Mouse (Mus musculus) forebrain, postnatal 0 days (tissue): ENCODE measurements around the gene Stxbp3. TPM values are rescaled to one million over a fixed set of nuclear protein-coding genes. Genes with fewer than 3 reads are reported as not detected.
A peak's percentile ranks its signal among the peaks of the same experiment; 100 is the strongest.

ENCODE experiments used
- ATAC-seq: fragments of 200-750 bp; cut with Nextera tagmentation; 2 replicates; pipeline ENCODE4 v1.8.0; 2017; ENCODE audit warnings: mild to moderate bottlenecking, moderate library complexity
- DNase-seq: peaks from one replicate; pipeline ENCODE4 v3.0.0-alpha.2; 2015
- H3K27ac ChIP-seq: fragments of 300-500 bp; sonication (generic); 2 replicates; pipeline ENCODE4 v1.5.1; 2014; ENCODE audit warnings: low read depth, mild to moderate bottlenecking, antibody characterized with exemption, low read length, moderate library complexity, mixed read lengths
- H3K27me3 ChIP-seq: fragments of 300-500 bp; sonication (generic); 2 replicates; pipeline ENCODE4 v1.6.1; 2014; ENCODE audit warnings: mild to moderate bottlenecking, low read length, mixed read lengths; ENCODE audit not compliant: insufficient read depth
- H3K36me3 ChIP-seq: fragments of 300-500 bp; sonication (generic); 2 replicates; pipeline ENCODE4 v1.6.1; 2014; ENCODE audit warnings: mild to moderate bottlenecking, moderate library complexity; ENCODE audit not compliant: insufficient read depth
- H3K4me1 ChIP-seq: fragments of 300-500 bp; sonication (generic); 2 replicates; pipeline ENCODE4 v1.6.1; 2014; ENCODE audit warnings: antibody characterized with exemption; ENCODE audit not compliant: insufficient read depth
- H3K4me2 ChIP-seq: fragments of 300-500 bp; sonication (generic); 2 replicates; pipeline ENCODE4 v1.6.1; 2014; ENCODE audit warnings: low read depth, mild to moderate bottlenecking, moderate library complexity
- H3K4me3 ChIP-seq: fragments of 300-500 bp; sonication (generic); 2 replicates; pipeline ENCODE4 v1.5.1; 2014; ENCODE audit warnings: low read depth, low read length, mixed read lengths
- H3K9ac ChIP-seq: fragments of 300-500 bp; sonication (generic); 2 replicates; pipeline ENCODE4 v1.6.1; 2014; ENCODE audit warnings: mild to moderate bottlenecking
- H3K9me3 ChIP-seq: fragments of 300-500 bp; sonication (generic); 2 replicates; pipeline ENCODE4 v1.6.1; 2016; ENCODE audit warnings: low read length
- CTCF ChIP-seq: sonication (generic); IDR thresholded peaks from 2 replicates; pipeline ENCODE4 v1.5.1; 2016; ENCODE audit warnings: antibody characterized with exemption, control low read depth, low read depth
- WGBS: fragments of 180-500 bp; shearing (Covaris S2); extraction: QIAGEN DNeasy Blood & Tissue Kit; methylation state at CpG from one replicate; pipeline ENCODE4 v1.1.7; 2014; 5-methylcytosine and 5-hydroxymethylcytosine counted together
- polyA plus RNA-seq: library from polyadenylated mRNA; unstranded; fragments of >200 nt; fragmentation: Nextera tagmentation; extraction: Ambion mirVana; gene quantifications from 2 replicates; pipeline ENCODE4 v1.2.1, GENCODE M21; 2015
- total RNA-seq: library from RNA; depleted of rRNA; stranded (reverse); fragments of >200 nt; gene quantifications from 2 replicates; pipeline ENCODE4 v1.2.3, GENCODE M21; 2014

Stxbp3 gene
- total and polyA plus RNA-seq, 2 experiments from 2014 or later = 9.7 to 11.2 TPM

GRCm38 (mm10) chr3:108772811-108773210, 67.5 kb downstream of the Stxbp3 start:
- 87% methylated on average over 3 of the region's 3 CpGs for WGBS

GRCm38 (mm10) chr3:108772211-108772610, 68.1 kb downstream of the Stxbp3 start:
- Histone ChIP-seq H3K4me3 (no peak overlapping the region), H3K4me2 (no peak overlapping the region), H3K4me1 (no peaks in the 10 kb centered on the region), H3K9ac (no peak overlapping the region), H3K9me3 (no peaks in the 10 kb centered on the region), H3K27me3 (no peaks in the 10 kb centered on the region), H3K36me3 (no peaks in the 10 kb centered on the region), H3K27ac (no peak overlapping the region)
- ATAC-seq (no peak), DNase-seq (no peak)
- 86% methylated on average over 13 of the region's 13 CpGs for WGBS
- TF ChIP-seq CTCF = no peak

More at GRCm38 (mm10) chr3:108772811-108773210, 67.5 kb downstream of the Stxbp3 start:
- no peak overlapping the region for H3K4me3 ChIP-seq
- ATAC-seq = no peak
- H3K27ac ChIP-seq = no peak overlapping the region
- peak; percentile 30; the same call in 1 of the 2 replicates for TF ChIP-seq CTCF
- no peaks in the 10 kb centered on the region for H3K9me3 ChIP-seq
- H3K36me3 ChIP-seq = no peaks in the 10 kb centered on the region
- no peaks in the 10 kb centered on the region for H3K4me1 ChIP-seq
- no peaks in the 10 kb centered on the region for H3K27me3 ChIP-seq
- no peak overlapping the region for H3K9ac ChIP-seq
- H3K4me2 ChIP-seq = no peak overlapping the region
- DNase-seq = no peak

- ATAC-seq = peak; percentile 87
- TF ChIP-seq CTCF = peak; percentile 73
Measured at GRCm38 (mm10) chr3:108770725-108771368, 69.5 kb downstream of the Stxbp3 start.

GRCm38 (mm10) chr3:108769547-108769946, 70.8 kb downstream of the Stxbp3 start:
- no peaks in the 10 kb centered on the region for H3K4me1 ChIP-seq
- H3K4me2 ChIP-seq = no peak overlapping the region
- DNase-seq (no peak), ATAC-seq (no peak)
- H3K27ac ChIP-seq = no peak overlapping the region
- no peak overlapping the region for H3K4me3 ChIP-seq
- no peaks in the 10 kb centered on the region for H3K9me3 ChIP-seq
- no peak for TF ChIP-seq CTCF
- H3K27me3 ChIP-seq = no peaks in the 10 kb centered on the region
- 89% methylated on average over 6 of the region's 6 CpGs for WGBS
- no peak overlapping the region for H3K9ac ChIP-seq
- no peaks in the 10 kb centered on the region for H3K36me3 ChIP-seq

More at GRCm38 (mm10) chr3:108770725-108771368, 69.5 kb downstream of the Stxbp3 start:
- DNase-seq = peak; percentile 83
- WGBS = 22% methylated on average over 6 of the region's 6 CpGs
- no peak overlapping the region for H3K4me2 ChIP-seq
- H3K27me3 ChIP-seq = no peaks in the 10 kb centered on the region
- H3K27ac ChIP-seq = no peak overlapping the region
- no peaks in the 10 kb centered on the region for H3K36me3 ChIP-seq
- H3K9ac ChIP-seq = no peak overlapping the region
- no peaks in the 10 kb centered on the region for H3K9me3 ChIP-seq
- H3K4me1 ChIP-seq = no peaks in the 10 kb centered on the region
- no peak overlapping the region for H3K4me3 ChIP-seq

GRCm38 (mm10) chr3:108767416-108767815, 72.9 kb downstream of the Stxbp3 start:
- Histone ChIP-seq H3K4me3 (no peak overlapping the region), H3K36me3 (no peaks in the 10 kb centered on the region), H3K4me2 (no peak overlapping the region), H3K4me1 (no peaks in the 10 kb centered on the region), H3K9me3 (no peaks in the 10 kb centered on the region), H3K9ac (no peak overlapping the region), H3K27me3 (no peaks in the 10 kb centered on the region), H3K27ac (no peak overlapping the region)
- DNase-seq = no peak
- ATAC-seq = no peak
- no peak for TF ChIP-seq CTCF
- WGBS = 82% methylated on average over 10 of the region's 10 CpGs

GRCm38 (mm10) chr3:108766943-108767342, 73.4 kb downstream of the Stxbp3 start:
- Histone ChIP-seq H3K4me2 (no peak overlapping the region), H3K9ac (no peak overlapping the region), H3K36me3 (no peaks in the 10 kb centered on the region), H3K4me1 (no peaks in the 10 kb centered on the region), H3K27ac (no peak overlapping the region), H3K4me3 (no peak overlapping the region), H3K9me3 (no peaks in the 10 kb centered on the region), H3K27me3 (no peaks in the 10 kb centered on the region)
- DNase-seq (no peak), ATAC-seq (no peak)
- no peak for TF ChIP-seq CTCF
- 89% methylated on average over 7 of the region's 7 CpGs for WGBS

GRCm38 (mm10) chr3:108765476-108765875, 74.8 kb downstream of the Stxbp3 start:
- Histone ChIP-seq H3K36me3 (no peaks in the 10 kb centered on the region), H3K4me1 (no peaks in the 10 kb centered on the region), H3K9me3 (no peaks in the 10 kb centered on the region), H3K9ac (no peak overlapping the region), H3K4me2 (no peak overlapping the region), H3K27me3 (no peaks in the 10 kb centered on the region), H3K27ac (no peak overlapping the region), H3K4me3 (no peak overlapping the region)
- ATAC-seq = no peak
- DNase-seq = no peak
- 92% methylated on average over 7 of the region's 7 CpGs for WGBS
- no peak for TF ChIP-seq CTCF
